Mouse (Mus musculus): ENCODE results near the gene Cox10. TPM values are rescaled to one million over a fixed set of nuclear protein-coding genes. Genes with fewer than 3 reads are reported as not detected.

The Cox10 gene
- total and polyA plus RNA-seq, 2 experiments from 2014 or later: 21.5 to 36.4 TPM

DNA sequence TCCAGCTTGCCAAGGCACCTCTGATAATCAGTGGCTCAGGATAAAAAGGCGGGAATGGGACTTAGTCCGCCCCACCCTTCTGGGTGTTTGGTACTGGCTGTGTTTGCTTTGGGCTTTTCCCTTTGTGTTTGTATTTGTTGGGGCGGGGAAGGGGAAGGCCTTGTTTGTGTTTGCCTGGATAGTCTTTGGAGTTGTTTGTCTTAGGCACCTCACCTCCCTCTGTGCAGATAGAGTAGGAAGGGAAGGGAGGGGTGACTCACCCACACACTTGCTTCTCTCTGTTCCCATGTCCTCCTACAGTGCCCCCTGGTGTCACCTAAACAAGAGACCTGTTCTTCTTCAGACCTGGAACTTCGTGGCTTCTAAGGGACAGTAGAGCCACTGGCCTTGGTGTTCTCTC lies 122.1 kb downstream of the Cox10 start:
- Histone ChIP-seq H3K4me3 (ENCODE audit: low read depth, low read length) (no peak overlapping the region), H3K27me3 (ENCODE audit: insufficient read depth, low read length) (no peaks in the 10 kb centered on the region), H3K4me2 (ENCODE audit: low read depth, low read length, poor library complexity, severe bottlenecking) (no peak overlapping the region), H3K9ac (replicated peaks; ENCODE audit: low read length, poor library complexity, severe bottlenecking) (no peak overlapping the region), H3K4me1 (ENCODE audit: insufficient read depth, low read length) (0 out of 2 replicates have a peak, but pooled peaks cover 9% of the 10 kb centered on the region), H3K36me3 (ENCODE audit: insufficient read depth, low read length) (no peaks in the 10 kb centered on the region), H3K9me3 (ENCODE audit: low read length) (no peaks in the 10 kb centered on the region), H3K27ac (ENCODE audit: low read depth, low read length) (no peak overlapping the region)
- TF ChIP-seq CTCF (IDR thresholded peaks at IDR 0.05): peak; percentile 38
- ATAC-seq (ENCODE audit: low FRiP score) (no peak), DNase-seq (ENCODE audit: low spot score) (no peak)
- 66% methylated on average over 4 of the region's 4 CpGs for WGBS

DNA sequence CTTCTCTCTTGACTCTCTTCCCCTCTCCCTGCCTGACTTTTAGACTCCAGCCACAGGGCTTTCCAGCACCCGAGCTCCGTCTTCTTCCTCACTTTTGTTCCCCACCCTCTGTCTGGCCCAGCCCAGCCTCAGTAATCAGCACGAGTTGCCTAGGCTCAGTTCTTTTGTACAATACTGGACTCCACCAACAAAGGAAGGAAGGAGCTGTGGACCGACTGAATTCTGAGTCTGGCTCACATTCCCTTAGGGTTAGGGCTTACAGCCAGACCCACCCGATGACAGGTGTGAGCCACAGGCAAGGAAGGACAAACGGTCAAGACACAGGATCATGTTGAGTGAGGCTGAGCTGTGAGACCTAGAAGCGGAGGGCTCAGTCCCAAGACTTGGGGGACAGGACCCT lies 122.5 kb downstream of the Cox10 start:
- WGBS: 31% methylated on average over 7 of the region's 7 CpGs
- H3K27me3 ChIP-seq (ENCODE audit: insufficient read depth, low read length): no peaks in the 10 kb centered on the region
- no peak overlapping the region for H3K27ac ChIP-seq (ENCODE audit: low read depth, low read length)
- H3K4me1 ChIP-seq (ENCODE audit: insufficient read depth, low read length): 0 out of 2 replicates have a peak, but pooled peaks cover 12% of the 10 kb centered on the region
- H3K9me3 ChIP-seq (ENCODE audit: low read length): no peaks in the 10 kb centered on the region
- no peak overlapping the region for H3K9ac ChIP-seq (replicated peaks; ENCODE audit: low read length, poor library complexity, severe bottlenecking)
- TF ChIP-seq CTCF (IDR thresholded peaks at IDR 0.05): no peak
- ATAC-seq (ENCODE audit: low FRiP score): no peak
- H3K4me3 ChIP-seq (ENCODE audit: low read depth, low read length): no peak overlapping the region
- no peak overlapping the region for H3K4me2 ChIP-seq (ENCODE audit: low read depth, low read length, poor library complexity, severe bottlenecking)
- H3K36me3 ChIP-seq (ENCODE audit: insufficient read depth, low read length): no peaks in the 10 kb centered on the region
- no peak for DNase-seq (ENCODE audit: low spot score)

DNA sequence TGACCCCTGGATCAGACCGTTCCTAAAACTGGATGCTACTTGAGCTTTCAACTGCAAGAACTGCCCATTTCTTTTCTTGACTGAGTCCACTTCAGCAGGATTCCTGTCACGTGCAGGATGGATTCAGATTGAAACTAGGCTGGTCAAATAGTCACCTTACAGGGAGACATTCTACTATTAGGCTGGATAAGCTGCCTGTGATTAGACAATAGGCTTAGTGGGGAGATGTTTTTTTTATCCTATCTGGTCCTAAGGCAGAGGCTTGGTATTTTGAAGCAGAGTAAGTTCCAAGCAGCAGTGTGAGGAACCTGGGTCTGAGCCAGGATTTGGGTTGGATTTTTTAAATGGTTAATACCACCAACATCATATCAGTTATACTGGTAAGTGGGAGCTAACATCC lies 125.4 kb downstream of the Cox10 start:
- H3K9me3 ChIP-seq (ENCODE audit: low read length): no peaks in the 10 kb centered on the region
- no peak overlapping the region for H3K27ac ChIP-seq (ENCODE audit: low read depth, low read length)
- no peak for ATAC-seq (ENCODE audit: low FRiP score)
- DNase-seq (ENCODE audit: low spot score): no peak
- 0 out of 2 replicates have a peak, but pooled peaks cover 12% of the 10 kb centered on the region for H3K4me1 ChIP-seq (ENCODE audit: insufficient read depth, low read length)
- 69% methylated on average over 2 of the region's 2 CpGs for WGBS
- H3K27me3 ChIP-seq (ENCODE audit: insufficient read depth, low read length): no peaks in the 10 kb centered on the region
- no peak for TF ChIP-seq CTCF (IDR thresholded peaks at IDR 0.05)
- H3K36me3 ChIP-seq (ENCODE audit: insufficient read depth, low read length): no peaks in the 10 kb centered on the region
- no peak overlapping the region for H3K9ac ChIP-seq (replicated peaks; ENCODE audit: low read length, poor library complexity, severe bottlenecking)
- H3K4me3 ChIP-seq (ENCODE audit: low read depth, low read length): no peak overlapping the region
- no peak overlapping the region for H3K4me2 ChIP-seq (ENCODE audit: low read depth, low read length, poor library complexity, severe bottlenecking)

DNA sequence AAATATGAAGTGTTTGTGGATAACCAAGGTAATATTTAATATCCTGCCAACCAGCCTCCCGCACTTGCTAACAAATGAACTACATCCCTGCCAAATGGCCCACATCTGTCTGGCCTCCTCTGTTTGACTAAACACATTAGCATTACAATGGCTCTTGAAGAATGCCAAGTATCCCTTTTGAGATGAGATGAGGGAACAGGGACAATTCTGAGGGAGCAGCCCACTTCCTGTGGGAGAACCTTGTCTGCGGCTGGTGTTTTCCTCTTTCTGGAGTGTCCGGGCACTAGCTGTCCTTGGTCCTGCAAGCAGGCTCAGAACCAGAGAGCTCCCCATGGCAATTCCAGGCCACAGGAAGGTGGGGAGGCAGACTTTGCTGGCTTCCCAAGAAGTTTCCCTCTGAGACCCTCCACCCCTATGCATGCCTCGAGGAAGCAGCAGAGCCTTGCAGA lies 126.5 kb downstream of the Cox10 start:
- H3K27ac ChIP-seq (ENCODE audit: low read depth, low read length): no peak overlapping the region
- H3K9me3 ChIP-seq (ENCODE audit: low read length): no peaks in the 10 kb centered on the region
- H3K36me3 ChIP-seq (ENCODE audit: insufficient read depth, low read length): no peaks in the 10 kb centered on the region
- no peak for TF ChIP-seq CTCF (IDR thresholded peaks at IDR 0.05)
- H3K4me2 ChIP-seq (ENCODE audit: low read depth, low read length, poor library complexity, severe bottlenecking): no peak overlapping the region
- peak; percentile 28 for DNase-seq (ENCODE audit: low spot score)
- no peak overlapping the region for H3K4me3 ChIP-seq (ENCODE audit: low read depth, low read length)
- H3K9ac ChIP-seq (replicated peaks; ENCODE audit: low read length, poor library complexity, severe bottlenecking): no peak overlapping the region
- no peak for ATAC-seq (ENCODE audit: low FRiP score)
- H3K27me3 ChIP-seq (ENCODE audit: insufficient read depth, low read length): no peaks in the 10 kb centered on the region
- 24% methylated on average over 4 of the region's 4 CpGs for whole genome bisulfite sequencing
- H3K4me1 ChIP-seq (ENCODE audit: insufficient read depth, low read length): 0 out of 2 replicates have a peak, but pooled peaks cover 12% of the 10 kb centered on the region

DNA sequence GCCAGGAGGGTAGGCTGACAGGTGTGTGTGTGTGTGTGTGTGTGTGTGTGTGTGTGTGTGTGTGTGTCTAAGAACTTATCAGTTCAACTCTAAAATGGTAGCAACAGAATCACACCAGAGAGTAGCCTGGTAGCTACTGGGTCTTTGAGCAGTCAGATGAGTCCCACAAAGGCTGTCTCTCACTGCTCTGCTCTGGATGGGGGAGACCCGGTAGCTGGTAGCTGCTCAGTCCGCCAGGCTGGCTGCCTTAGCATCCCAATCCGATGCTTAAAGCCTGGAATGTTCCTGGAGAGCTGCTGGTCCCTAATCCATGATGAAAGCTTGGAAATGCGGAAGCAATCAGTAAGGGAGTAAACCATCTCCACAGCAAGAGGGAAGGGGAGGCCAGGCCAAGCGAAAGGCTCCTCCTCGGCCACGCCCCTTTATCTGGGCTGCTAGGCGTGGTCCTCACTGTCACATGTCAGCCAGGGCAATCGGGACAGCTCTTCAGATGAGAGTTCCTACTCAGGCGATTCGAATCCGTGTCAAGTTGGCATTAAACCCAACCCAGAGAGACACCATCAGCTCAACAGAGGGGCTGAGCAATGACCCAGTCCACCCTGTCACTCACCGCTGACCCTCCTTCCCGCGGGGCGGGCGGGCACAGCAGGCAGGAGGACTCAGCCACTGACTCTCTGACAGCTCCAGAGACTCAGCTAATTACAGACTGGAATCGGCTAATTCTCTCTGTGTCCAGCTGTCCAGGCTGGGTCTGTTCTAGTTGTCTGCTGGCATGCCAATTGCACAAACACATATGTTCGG lies 127.2 kb downstream of the Cox10 start:
- Histone ChIP-seq H3K36me3 (ENCODE audit: insufficient read depth, low read length) (no peaks in the 10 kb centered on the region), H3K27ac (ENCODE audit: low read depth, low read length) (no peak overlapping the region), H3K4me2 (ENCODE audit: low read depth, low read length, poor library complexity, severe bottlenecking) (peak overlapping the region; percentile 25), H3K4me3 (ENCODE audit: low read depth, low read length) (0 out of 2 replicates have a peak overlapping the region, but pooled peaks have one; percentile 2), H3K9me3 (ENCODE audit: low read length) (no peaks in the 10 kb centered on the region), H3K27me3 (ENCODE audit: insufficient read depth, low read length) (no peaks in the 10 kb centered on the region), H3K4me1 (ENCODE audit: insufficient read depth, low read length) (0 out of 2 replicates have a peak, but pooled peaks cover 12% of the 10 kb centered on the region), H3K9ac (replicated peaks; ENCODE audit: low read length, poor library complexity, severe bottlenecking) (no peak overlapping the region)
- no peak for ATAC-seq (ENCODE audit: low FRiP score)
- TF ChIP-seq CTCF (IDR thresholded peaks at IDR 0.05): no peak
- peak; percentile 12 for DNase-seq (ENCODE audit: low spot score)
- WGBS: 7% methylated on average over 19 of the region's 19 CpGs

DNA sequence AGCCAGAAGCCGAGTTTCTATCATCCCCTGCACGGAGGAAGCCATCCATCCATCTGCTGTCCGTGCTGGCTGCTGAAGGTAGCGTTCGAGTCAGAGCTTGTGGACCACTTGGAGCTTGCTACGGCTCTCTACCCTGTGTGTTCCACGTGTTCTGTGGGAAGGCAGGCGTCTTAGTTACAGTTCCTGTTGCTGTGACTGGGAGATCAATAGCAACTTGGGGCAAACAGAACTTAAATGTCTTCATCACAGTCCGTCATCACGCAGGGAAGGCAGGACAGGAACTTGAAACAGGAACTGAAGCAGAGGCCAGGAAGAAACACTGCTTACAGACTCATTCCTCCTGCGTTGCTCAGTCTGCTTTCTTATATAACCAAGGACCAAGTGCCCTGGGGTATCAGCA lies 130.9 kb downstream of the Cox10 start:
- ATAC-seq (ENCODE audit: low FRiP score) (no peak), DNase-seq (ENCODE audit: low spot score) (no peak)
- no peak overlapping the region for H3K4me2 ChIP-seq (ENCODE audit: low read depth, low read length, poor library complexity, severe bottlenecking)
- H3K27me3 ChIP-seq (ENCODE audit: insufficient read depth, low read length): no peaks in the 10 kb centered on the region
- WGBS: 88% methylated on average over 11 of the region's 11 CpGs
- TF ChIP-seq CTCF (IDR thresholded peaks at IDR 0.05): no peak
- H3K4me1 ChIP-seq (ENCODE audit: insufficient read depth, low read length): 0 out of 2 replicates have a peak, but pooled peaks cover 8% of the 10 kb centered on the region
- no peak overlapping the region for H3K9ac ChIP-seq (replicated peaks; ENCODE audit: low read length, poor library complexity, severe bottlenecking)
- no peak overlapping the region for H3K27ac ChIP-seq (ENCODE audit: low read depth, low read length)
- H3K9me3 ChIP-seq (ENCODE audit: low read length): no peaks in the 10 kb centered on the region
- H3K36me3 ChIP-seq (ENCODE audit: insufficient read depth, low read length): no peaks in the 10 kb centered on the region
- no peak overlapping the region for H3K4me3 ChIP-seq (ENCODE audit: low read depth, low read length)

All from midbrain, postnatal 0 days (tissue).